Mouse (Mus musculus) duodenum, adult 2 months (tissue): ENCODE measurements around the gene Apaf1. TPM values are rescaled to one million over a fixed set of nuclear protein-coding genes. Genes with fewer than 3 reads are reported as not detected.

Experiments used
- polyA plus RNA-seq: library from polyadenylated mRNA; depleted of rRNA; stranded (reverse); fragments of >200 nt; gene quantifications from 2 replicates; pipeline ENCODE4 v1.2.3, GENCODE M21; 2012; ENCODE audit warnings: low replicate concordance; rRNA removed

Gene Apaf1
- 9.2 and 10.1 TPM in 2 replicates for polyA plus RNA-seq

GRCm38 (mm10) chr10:91082550-91083392, at the start of gene Apaf1, which contains the start of gene Ikbip:
Gene Apaf1 (minus strand): TSS chr10:91082770.
Gene Ikbip (plus strand): TSS chr10:91082940.

GRCm38 (mm10) chr10:91123828-91124822, 41.6 kb upstream of the Apaf1 start, which contains the start of gene Slc25a3:
Gene Slc25a3 (minus strand): TSS chr10:91124059.

Other genes with a start within 250 kb of the Apaf1 start
- 0.71 and 1.1 TPM in 2 replicates for gene Ikbip, start 170 bp upstream of the Apaf1 start, polyA plus RNA-seq
- 1,886 and 2,067 TPM in 2 replicates for gene Slc25a3, start 41.3 kb upstream of the Apaf1 start, polyA plus RNA-seq
- 22.1 and 25.7 TPM in 2 replicates for gene Tmpo, start 98.5 kb upstream of the Apaf1 start, polyA plus RNA-seq